Mouse (Mus musculus) forebrain, embryonic 13.5 days (tissue): ENCODE results near the gene Atp6v1e1. TPM values are rescaled to one million over a fixed set of nuclear protein-coding genes. Genes with fewer than 3 reads are reported as not detected.
A peak's percentile ranks its signal among the peaks of the same experiment; 100 is the strongest.
"Not testable (repeated sequence)": the region's sequence is repeated elsewhere in the genome, so short reads cannot be mapped to it uniquely, and the experiment has no call there.

Experiments used
- ATAC-seq: fragments of 200-750 bp; cut with Nextera tagmentation; 2 replicates; pipeline ENCODE4 v1.8.0; 2017
- H3K27ac ChIP-seq: fragments of 300-500 bp; sonication (generic); 2 replicates; pipeline ENCODE4 v1.5.1; 2015; ENCODE audit warnings: inconsistent platforms, mild to moderate bottlenecking, moderate library complexity
- H3K27me3 ChIP-seq: fragments of 300-500 bp; sonication (generic); 2 replicates; pipeline ENCODE4 v1.6.1; 2015; ENCODE audit warnings: mild to moderate bottlenecking, inconsistent platforms
- H3K36me3 ChIP-seq: fragments of 300-500 bp; sonication (generic); 2 replicates; pipeline ENCODE4 v1.6.1; 2015; ENCODE audit warnings: mild to moderate bottlenecking, inconsistent platforms; ENCODE audit not compliant: poor library complexity, severe bottlenecking
- H3K4me1 ChIP-seq: fragments of 300-500 bp; sonication (generic); 2 replicates; pipeline ENCODE4 v1.6.1; 2015; ENCODE audit warnings: inconsistent platforms
- H3K4me2 ChIP-seq: fragments of 300-500 bp; sonication (generic); 2 replicates; pipeline ENCODE4 v1.6.1; 2015; ENCODE audit warnings: inconsistent platforms, mild to moderate bottlenecking, moderate library complexity
- H3K4me3 ChIP-seq: fragments of 300-500 bp; sonication (generic); 2 replicates; pipeline ENCODE4 v1.5.1; 2015; ENCODE audit warnings: mild to moderate bottlenecking, inconsistent platforms
- H3K9ac ChIP-seq: fragments of 300-500 bp; sonication (generic); 2 replicates; pipeline ENCODE4 v1.6.1; 2015; ENCODE audit warnings: mild to moderate bottlenecking, inconsistent platforms
- H3K9me3 ChIP-seq: fragments of 300-500 bp; sonication (generic); replicated peaks from 2 replicates; pipeline ENCODE4 v1.6.1; 2016; ENCODE audit warnings: inconsistent platforms
- WGBS: fragments of 180-500 bp; shearing (Covaris S2); methylation state at CpG from one replicate; pipeline ENCODE4 v1.1.7; 2015; 5-methylcytosine and 5-hydroxymethylcytosine counted together
- polyA plus RNA-seq: library from polyadenylated mRNA; unstranded; fragments of >200 nt; fragmentation: Nextera tagmentation; extraction: Ambion mirVana; gene quantifications from 2 replicates; pipeline ENCODE4 v1.2.1, GENCODE M21; 2015

The Atp6v1e1 gene
- polyA plus RNA-seq = 189 and 196 TPM in 2 replicates

DNA sequence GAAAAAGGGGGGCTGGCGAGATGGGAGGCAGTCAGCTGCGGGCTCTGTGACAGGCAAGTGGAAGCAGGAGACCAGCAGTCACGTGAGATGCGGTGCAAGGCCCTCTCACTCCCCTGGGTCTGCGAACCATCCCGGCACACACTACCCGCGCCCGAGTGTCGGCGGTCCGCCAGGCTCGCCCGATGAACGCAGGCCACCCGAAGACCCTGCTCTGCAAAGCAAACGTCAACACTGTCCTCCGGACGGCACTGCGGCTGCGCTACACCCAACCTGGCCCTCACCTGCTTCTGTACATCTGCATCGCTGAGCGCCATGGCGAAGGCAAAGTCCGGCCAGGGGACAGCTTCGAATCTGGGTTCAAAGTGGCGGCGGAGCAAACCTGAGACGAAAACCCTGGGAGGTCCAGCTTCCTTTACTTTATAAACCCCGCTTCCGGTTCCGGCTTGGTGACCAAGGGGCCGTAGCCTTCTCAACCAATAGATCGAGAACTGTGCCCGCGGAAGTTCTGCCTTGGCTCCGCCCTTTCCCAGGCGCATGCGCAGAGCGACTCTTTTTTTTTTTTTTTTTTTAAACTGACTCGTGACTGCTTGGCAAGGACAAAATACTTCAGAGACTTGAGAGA lies at the start of gene Atp6v1e1:
TSS of gene Atp6v1e1 (minus strand) at position 487 of the 622 bp plus-strand sequence.
- H3K9me3 ChIP-seq = no peaks in the 10 kb centered on the region
- H3K9ac ChIP-seq = peak within 1 kb of the TSS; percentile 83
- H3K4me1 ChIP-seq = peaks cover 20% of the 10 kb centered on the region
- peaks cover 3% of the 10 kb centered on the region; the same call in 1 of the 2 replicates for H3K27me3 ChIP-seq
- peak; percentile 97 for ATAC-seq
- H3K27ac ChIP-seq = peak within 1 kb of the TSS; percentile 84
- H3K4me3 ChIP-seq = peak within 1 kb of the TSS; percentile 96
- WGBS = under 1% methylated on average over 41 of the region's 41 CpGs
- peaks cover 20% of the 10 kb centered on the region for H3K36me3 ChIP-seq
- peak within 1 kb of the TSS; percentile 84 for H3K4me2 ChIP-seq

DNA sequence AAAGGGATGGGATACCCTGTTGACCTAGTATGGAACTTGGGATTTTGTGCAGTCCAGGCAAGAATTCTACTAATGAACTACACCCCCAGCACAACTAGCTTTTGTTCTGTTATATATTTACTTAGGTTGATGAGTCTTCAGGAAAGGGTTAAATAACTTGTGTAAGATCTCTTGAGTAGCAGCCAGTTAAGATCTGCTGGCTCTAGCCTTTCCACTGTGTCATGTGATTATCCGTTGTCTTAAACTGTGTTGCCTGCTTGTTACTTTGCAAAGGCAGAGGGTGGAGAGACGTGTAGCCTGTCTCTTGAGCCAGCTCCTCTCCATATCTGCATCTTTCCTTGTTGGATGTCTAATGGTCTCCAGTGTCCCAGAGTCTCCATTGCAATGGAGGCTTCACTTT lies 48.7 kb upstream of the Atp6v1e1 start:
- H3K4me1 ChIP-seq = no peaks in the 10 kb centered on the region
- H3K27me3 ChIP-seq = no peaks in the 10 kb centered on the region
- no peak overlapping the region for H3K9ac ChIP-seq
- H3K36me3 ChIP-seq = peaks cover 28% of the 10 kb centered on the region
- no peak overlapping the region for H3K4me3 ChIP-seq
- WGBS = 79% methylated on average over 2 of the region's 2 CpGs
- H3K9me3 ChIP-seq = no peaks in the 10 kb centered on the region
- no peak overlapping the region for H3K27ac ChIP-seq
- no peak for ATAC-seq
- no peak overlapping the region for H3K4me2 ChIP-seq

DNA sequence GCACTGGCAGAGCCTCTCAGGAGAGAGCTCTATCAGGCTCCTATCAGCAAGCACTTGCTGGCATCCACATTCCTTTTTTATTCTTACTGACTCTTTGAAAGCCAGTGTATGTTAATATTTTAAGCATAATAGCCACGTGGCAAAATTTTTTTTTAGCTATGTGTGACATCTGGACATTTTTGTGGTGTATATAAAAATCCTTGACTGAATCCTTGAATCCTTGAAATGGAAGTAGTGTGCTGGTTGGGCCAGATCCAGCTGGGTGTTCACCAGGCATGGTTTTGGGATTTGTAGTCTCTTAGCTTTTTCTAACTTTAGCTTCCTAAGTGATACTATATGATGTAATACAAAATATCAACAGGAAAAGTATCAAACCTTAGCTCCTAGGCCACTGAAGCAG lies 46.2 kb upstream of the Atp6v1e1 start:
- no peaks in the 10 kb centered on the region for H3K9me3 ChIP-seq
- peaks cover 42% of the 10 kb centered on the region for H3K36me3 ChIP-seq
- H3K27me3 ChIP-seq = no peaks in the 10 kb centered on the region
- ATAC-seq = no peak
- H3K4me1 ChIP-seq = no peaks in the 10 kb centered on the region
- no peak overlapping the region for H3K4me2 ChIP-seq
- no peak overlapping the region for H3K4me3 ChIP-seq
- 78% methylated on average over 1 of the region's 1 CpGs for WGBS
- H3K27ac ChIP-seq = no peak overlapping the region
- no peak overlapping the region for H3K9ac ChIP-seq

DNA sequence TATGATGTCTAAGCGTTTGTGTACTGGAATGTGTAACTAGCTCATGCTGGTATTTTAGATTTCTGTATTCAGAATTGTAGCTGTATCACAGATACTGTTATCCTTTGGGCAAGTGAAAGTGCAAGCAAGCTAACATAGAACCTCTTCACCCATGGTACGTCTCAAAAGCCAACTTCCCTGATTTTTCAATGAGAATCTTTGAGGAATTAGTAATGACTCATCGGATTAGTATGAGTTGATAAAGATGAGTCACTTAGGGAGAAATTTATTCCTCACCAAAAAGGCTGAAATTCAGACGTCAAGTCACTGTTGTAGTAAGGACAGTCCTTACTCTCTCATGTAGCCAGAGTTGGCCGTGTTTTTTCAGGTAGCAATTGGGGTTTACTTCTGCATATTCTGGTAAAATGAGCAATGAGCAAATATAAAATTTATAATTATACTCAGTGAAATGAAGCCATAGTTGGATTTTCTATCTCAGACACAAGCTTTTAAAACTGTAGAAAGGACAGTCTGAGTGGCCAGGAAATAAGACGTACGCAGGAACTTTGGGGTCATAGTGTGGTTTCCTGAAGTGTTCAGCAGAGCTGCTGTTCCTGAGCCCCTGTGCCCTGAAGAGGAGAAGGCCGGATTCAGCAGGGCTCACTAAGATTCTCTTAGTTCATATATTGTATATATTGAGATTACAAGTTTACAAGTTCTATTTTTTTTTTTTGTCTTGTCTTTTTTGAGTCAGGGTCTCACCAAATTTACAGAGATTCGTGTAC lies 43.6 kb upstream of the Atp6v1e1 start:
- Histone ChIP-seq H3K36me3 (peaks cover 42% of the 10 kb centered on the region), H3K4me2 (no peak overlapping the region), H3K4me1 (no peaks in the 10 kb centered on the region), H3K4me3 (no peak overlapping the region), H3K27ac (no peak overlapping the region), H3K9me3 (no peaks in the 10 kb centered on the region), H3K9ac (no peak overlapping the region), H3K27me3 (no peaks in the 10 kb centered on the region)
- 89% methylated on average over 9 of the region's 9 CpGs for WGBS
- ATAC-seq = no peak

DNA sequence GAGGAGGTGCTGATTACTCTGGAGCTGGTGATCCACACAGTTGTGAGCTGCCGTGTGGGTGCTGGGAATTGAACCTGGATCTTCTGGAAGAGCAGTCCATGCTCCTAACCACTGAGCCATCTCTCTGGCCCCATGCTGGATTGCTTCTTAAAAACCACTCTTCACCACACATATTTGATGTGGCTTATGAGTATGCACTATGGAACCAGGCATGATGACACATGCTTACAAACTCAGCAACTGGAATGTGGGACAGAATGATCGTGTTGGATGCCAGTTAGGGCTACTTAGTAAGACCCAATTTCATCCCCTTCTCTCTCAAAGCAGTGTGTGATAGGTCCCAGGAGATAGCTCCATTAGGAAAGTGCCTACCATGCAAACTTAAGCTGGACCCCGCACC lies 37.5 kb upstream of the Atp6v1e1 start:
- H3K4me2 ChIP-seq = no peak overlapping the region
- no peaks in the 10 kb centered on the region for H3K9me3 ChIP-seq
- H3K4me3 ChIP-seq = no peak overlapping the region
- H3K27me3 ChIP-seq = no peaks in the 10 kb centered on the region
- peaks cover 10% of the 10 kb centered on the region for H3K4me1 ChIP-seq
- H3K27ac ChIP-seq = no peak overlapping the region
- no peak for ATAC-seq
- H3K36me3 ChIP-seq = peaks cover 40% of the 10 kb centered on the region
- WGBS = 94% methylated on average over 3 of the region's 3 CpGs
- no peak overlapping the region for H3K9ac ChIP-seq

DNA sequence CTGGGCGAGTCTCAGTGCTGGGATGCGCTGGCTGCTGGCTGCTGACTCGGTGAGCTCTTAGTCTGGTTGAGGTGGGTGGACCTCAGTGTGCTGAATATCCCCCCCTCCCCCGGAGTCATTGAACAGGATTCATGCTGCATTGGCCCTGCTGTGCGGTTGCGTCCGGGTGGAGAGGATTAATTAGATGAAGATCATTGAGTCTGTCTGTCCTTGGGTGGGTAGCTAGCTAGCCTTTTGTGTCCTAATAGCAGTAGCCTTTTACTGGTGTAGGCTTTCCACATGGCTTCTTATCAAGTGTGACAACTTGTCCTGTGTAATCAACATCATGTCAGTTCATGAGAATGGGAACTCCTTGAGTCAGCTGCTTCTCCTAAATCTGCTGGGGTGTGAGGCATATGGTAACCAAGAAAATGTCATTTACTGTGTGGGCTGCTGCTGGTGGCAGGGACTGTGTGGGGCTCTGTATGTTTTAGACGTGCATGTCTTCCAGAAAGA lies 35.7 kb upstream of the Atp6v1e1 start:
- H3K36me3 ChIP-seq = peaks cover 38% of the 10 kb centered on the region
- no peaks in the 10 kb centered on the region for H3K27me3 ChIP-seq
- peak overlapping the region; percentile 77 for H3K27ac ChIP-seq
- H3K4me2 ChIP-seq = 0 out of 2 replicates have a peak overlapping the region, but pooled peaks have one; percentile 17
- peak; percentile 90 for ATAC-seq
- 15% methylated on average over 8 of the region's 8 CpGs for WGBS
- no peak overlapping the region for H3K9ac ChIP-seq
- no peak overlapping the region for H3K4me3 ChIP-seq
- no peaks in the 10 kb centered on the region for H3K9me3 ChIP-seq
- H3K4me1 ChIP-seq = peaks cover 10% of the 10 kb centered on the region

DNA sequence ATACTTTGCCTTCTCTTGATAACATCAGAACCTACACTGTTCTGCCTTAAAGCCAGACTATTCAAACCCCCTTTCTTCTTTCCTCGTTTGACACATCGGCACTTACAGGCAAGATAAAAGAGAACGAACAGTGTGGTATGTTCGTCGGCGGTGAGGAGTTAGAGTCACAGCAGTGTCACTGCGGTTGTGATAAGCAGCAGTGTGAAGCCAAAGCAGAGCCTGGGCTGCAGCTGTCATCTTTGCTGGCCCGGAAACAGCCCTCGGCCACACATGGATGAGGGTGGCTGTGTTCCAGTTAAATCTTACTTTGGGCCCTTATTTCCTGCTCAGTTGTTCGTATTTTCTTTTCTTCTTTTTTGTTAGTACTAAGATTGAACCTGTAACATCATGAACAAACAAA lies 31.8 kb upstream of the Atp6v1e1 start:
- H3K4me2 ChIP-seq = no peak overlapping the region

DNA sequence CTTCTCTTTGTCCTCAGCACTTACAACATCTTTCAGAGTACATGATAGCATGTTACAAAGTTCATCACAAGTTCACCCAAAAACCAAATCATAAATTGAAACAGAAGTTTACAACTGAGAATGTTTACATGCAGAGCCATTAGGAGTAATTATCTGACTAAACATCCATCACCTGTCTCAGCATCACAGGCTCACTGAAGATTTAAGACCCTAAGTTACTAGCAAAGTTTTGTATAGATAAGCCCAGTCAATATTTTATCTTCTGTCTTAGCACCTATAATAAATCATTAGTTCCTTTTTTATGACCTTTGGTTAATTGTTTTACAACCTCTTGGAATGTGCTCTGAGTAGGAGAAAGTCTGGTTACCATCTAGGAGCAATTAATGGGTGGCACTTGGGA lies 28.1 kb upstream of the Atp6v1e1 start:
- not testable (repeated sequence) for H3K4me2 ChIP-seq, H3K4me3 ChIP-seq, H3K9ac ChIP-seq, H3K27ac ChIP-seq, H3K9me3 ChIP-seq, ATAC-seq, H3K4me1 ChIP-seq, H3K27me3 ChIP-seq
- H3K36me3 ChIP-seq = peaks cover 49% of the 10 kb centered on the region

More for the DNA sequence above, 31.8 kb upstream of the Atp6v1e1 start:
- Histone ChIP-seq H3K4me1 (peaks cover 10% of the 10 kb centered on the region), H3K4me3 (no peak overlapping the region), H3K9ac (no peak overlapping the region), H3K27me3 (no peaks in the 10 kb centered on the region), H3K36me3 (peaks cover 39% of the 10 kb centered on the region), H3K9me3 (no peaks in the 10 kb centered on the region), H3K27ac (no peak overlapping the region)
- ATAC-seq = no peak
- WGBS = 86% methylated on average over 10 of the region's 10 CpGs

DNA sequence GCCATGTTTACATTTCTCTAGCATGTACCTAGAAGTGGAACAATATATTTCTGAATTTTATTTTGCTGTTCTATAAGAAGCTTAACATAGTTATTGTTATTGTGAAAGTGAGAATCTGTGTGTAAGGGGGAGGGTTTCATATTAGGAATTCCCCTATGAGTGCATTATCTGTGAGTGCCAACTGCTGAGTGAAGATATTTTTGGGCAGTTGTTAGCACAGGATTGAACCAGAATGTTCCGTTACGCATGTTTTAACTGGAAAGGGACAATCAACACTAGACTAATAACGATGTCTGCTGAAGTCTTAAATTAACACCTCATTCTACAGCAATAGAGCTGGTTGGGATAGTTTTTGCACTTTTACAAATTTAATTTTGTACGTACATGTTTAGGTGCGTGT lies 19.2 kb upstream of the Atp6v1e1 start:
- no peak for ATAC-seq
- no peak overlapping the region for H3K9ac ChIP-seq
- H3K27me3 ChIP-seq = no peaks in the 10 kb centered on the region
- no peak overlapping the region for H3K4me3 ChIP-seq
- H3K4me1 ChIP-seq = peaks cover 10% of the 10 kb centered on the region
- no peaks in the 10 kb centered on the region; the same call in 1 of the 2 replicates for H3K9me3 ChIP-seq
- peaks cover 8% of the 10 kb centered on the region; the same call in 1 of the 2 replicates for H3K36me3 ChIP-seq
- 93% methylated on average over 5 of the region's 5 CpGs for WGBS
- no peak overlapping the region for H3K4me2 ChIP-seq
- no peak overlapping the region for H3K27ac ChIP-seq

DNA sequence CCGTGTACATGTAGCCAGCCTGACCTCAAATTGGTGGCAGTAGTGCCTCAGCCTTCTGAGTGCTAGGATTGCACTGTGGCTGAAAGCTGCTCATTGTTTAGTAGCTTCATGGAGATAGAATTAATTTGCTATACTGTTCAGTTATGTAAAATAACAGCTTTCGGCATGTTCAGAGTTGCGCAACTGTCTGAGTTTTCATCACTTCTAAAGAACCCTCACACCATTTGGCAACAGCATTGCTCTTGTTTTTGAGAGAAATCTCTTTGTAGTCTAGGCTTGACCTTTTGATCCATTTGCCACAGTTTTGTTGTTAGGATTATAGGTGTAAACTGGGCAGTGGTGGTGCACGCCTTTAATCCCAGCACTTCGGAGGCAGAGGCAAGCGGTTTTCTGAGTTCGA lies 17.7 kb upstream of the Atp6v1e1 start:
- no peak overlapping the region for H3K4me2 ChIP-seq
- no peak overlapping the region for H3K9ac ChIP-seq
- H3K4me3 ChIP-seq = no peak overlapping the region
- no peaks in the 10 kb centered on the region; the same call in 1 of the 2 replicates for H3K9me3 ChIP-seq
- peaks cover 8% of the 10 kb centered on the region; the same call in 1 of the 2 replicates for H3K36me3 ChIP-seq
- H3K4me1 ChIP-seq = peaks cover 15% of the 10 kb centered on the region
- no peaks in the 10 kb centered on the region for H3K27me3 ChIP-seq
- no peak for ATAC-seq
- 95% methylated on average over 7 of the region's 7 CpGs for WGBS
- H3K27ac ChIP-seq = no peak overlapping the region

DNA sequence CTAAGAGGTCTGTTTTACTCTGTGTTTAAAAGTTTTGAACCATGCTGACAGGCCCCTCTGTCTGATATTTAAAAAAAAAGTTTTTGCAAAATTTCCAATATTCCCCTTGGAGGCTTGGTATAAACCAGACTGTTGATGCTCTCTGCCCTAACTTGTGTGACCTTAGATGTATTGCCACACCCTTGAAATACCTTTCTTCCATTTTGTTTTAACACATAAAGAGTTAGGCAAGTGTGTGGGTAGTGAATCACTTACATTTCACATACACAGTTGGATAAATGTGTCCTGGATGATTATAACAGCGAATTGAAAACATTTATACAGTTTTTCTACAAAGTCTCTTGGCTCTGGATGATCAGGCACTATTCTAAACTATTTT lies 14.5 kb upstream of the Atp6v1e1 start:
- peak overlapping the region; percentile 73 for H3K4me2 ChIP-seq
- peak overlapping the region; percentile 89 for H3K9ac ChIP-seq
- no peaks in the 10 kb centered on the region for H3K27me3 ChIP-seq
- peaks cover 8% of the 10 kb centered on the region; the same call in 1 of the 2 replicates for H3K36me3 ChIP-seq
- no peaks in the 10 kb centered on the region; the same call in 1 of the 2 replicates for H3K9me3 ChIP-seq
- no peak for ATAC-seq
- peak overlapping the region; percentile 83 for H3K4me3 ChIP-seq
- no peak overlapping the region for H3K27ac ChIP-seq
- 82% methylated on average over 1 of the region's 1 CpGs for WGBS
- peaks cover 15% of the 10 kb centered on the region for H3K4me1 ChIP-seq

DNA sequence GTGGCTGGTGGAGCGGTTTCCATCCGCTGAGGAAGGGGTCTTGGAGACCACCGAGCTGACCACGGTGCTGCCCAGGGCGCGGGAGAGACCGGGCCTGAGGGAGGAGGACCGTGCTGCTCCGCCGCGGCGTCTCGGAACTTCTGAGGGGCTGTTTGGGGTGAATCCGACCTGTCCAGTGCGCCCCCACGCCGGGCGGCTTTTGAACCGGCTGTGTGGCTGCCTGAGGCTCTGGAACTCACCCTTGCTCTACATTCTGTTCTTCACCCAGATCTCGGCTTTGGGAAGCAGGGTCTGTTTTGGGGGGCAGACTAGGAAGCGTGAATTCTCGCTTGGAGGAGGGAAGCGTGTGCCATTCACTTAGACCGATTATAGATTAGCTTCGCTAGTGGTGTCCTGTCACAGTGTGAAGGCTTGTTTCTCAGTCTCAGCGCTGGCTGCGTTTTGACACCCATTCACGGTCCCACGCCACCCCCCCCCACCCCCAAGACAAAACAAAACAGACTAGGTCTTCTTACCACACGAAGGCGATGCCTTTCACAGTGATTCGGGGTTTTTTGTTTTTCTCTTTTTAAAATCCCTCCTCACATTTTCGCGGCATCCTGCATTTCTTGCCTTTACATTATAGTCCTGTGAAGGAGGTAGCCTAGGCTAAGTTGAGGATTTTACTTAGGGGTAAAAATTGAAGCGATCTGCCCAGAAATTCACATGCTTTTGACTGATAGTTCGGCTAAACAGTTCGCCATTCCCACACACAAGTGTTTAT lies 14.0 kb upstream of the Atp6v1e1 start:
- Histone ChIP-seq H3K27ac (peak overlapping the region; percentile 87), H3K27me3 (no peaks in the 10 kb centered on the region), H3K9ac (peak overlapping the region; percentile 89), H3K36me3 (peaks cover 8% of the 10 kb centered on the region; the same call in 1 of the 2 replicates), H3K9me3 (no peaks in the 10 kb centered on the region; the same call in 1 of the 2 replicates), H3K4me1 (peaks cover 15% of the 10 kb centered on the region), H3K4me2 (peak overlapping the region; percentile 73), H3K4me3 (peak overlapping the region; percentile 83)
- WGBS = 4% methylated on average over 37 of the region's 37 CpGs
- peak; percentile 82 for ATAC-seq
